Mouse (Mus musculus): ENCODE results near the gene Rplp1. TPM values are rescaled to one million over a fixed set of nuclear protein-coding genes. Genes with fewer than 3 reads are reported as not detected.

Rplp1 gene
- polyA plus RNA-seq, 1 experiment from 2014 or later, result 1,591 TPM

GRCm38 (mm10) chr9:61872246-61872941 lies 41.9 kb downstream of the Rplp1 start:
- Histone ChIP-seq H3K4me3 (replicated peaks) (no peak overlapping the region), H3K9ac (no peak overlapping the region), H3K27me3 (peaks cover 5% of the 10 kb centered on the region; the same call in 1 of the 2 replicates), H3K4me2 (replicated peaks) (no peak overlapping the region), H3K9me3 (replicated peaks) (no peaks in the 10 kb centered on the region), H3K4me1 (peaks cover 37% of the 10 kb centered on the region), H3K27ac (replicated peaks) (no peak overlapping the region), H3K36me3 (no peaks in the 10 kb centered on the region)
- 42% methylated on average over 8 of the region's 8 CpGs for WGBS
- ATAC-seq (ENCODE audit: insufficient number of reproducible peaks, low FRiP score, low TSS enrichment, low read depth), result no peak

GRCm38 (mm10) chr9:61871839-61872238 lies 42.5 kb downstream of the Rplp1 start:
- 64% methylated on average over 6 of the region's 6 CpGs for WGBS
- H3K27me3 ChIP-seq, result peaks cover 6% of the 10 kb centered on the region; the same call in 1 of the 2 replicates
- no peak overlapping the region for H3K9ac ChIP-seq
- no peak for ATAC-seq (ENCODE audit: insufficient number of reproducible peaks, low FRiP score, low TSS enrichment, low read depth)
- H3K36me3 ChIP-seq, result no peaks in the 10 kb centered on the region
- H3K27ac ChIP-seq (replicated peaks), result no peak overlapping the region
- H3K4me2 ChIP-seq (replicated peaks), result no peak overlapping the region
- no peak overlapping the region for H3K4me3 ChIP-seq (replicated peaks)
- no peaks in the 10 kb centered on the region for H3K9me3 ChIP-seq (replicated peaks)
- peaks cover 31% of the 10 kb centered on the region for H3K4me1 ChIP-seq

GRCm38 (mm10) chr9:61867659-61868058 lies 46.7 kb downstream of the Rplp1 start:
- Histone ChIP-seq H3K9ac (no peak overlapping the region), H3K36me3 (no peaks in the 10 kb centered on the region), H3K27me3 (peaks cover 6% of the 10 kb centered on the region; the same call in 1 of the 2 replicates), H3K9me3 (replicated peaks) (no peaks in the 10 kb centered on the region), H3K4me1 (peaks cover 6% of the 10 kb centered on the region), H3K4me3 (replicated peaks) (no peak overlapping the region), H3K27ac (replicated peaks) (no peak overlapping the region), H3K4me2 (replicated peaks) (no peak overlapping the region)
- 70% methylated on average over 11 of the region's 11 CpGs for WGBS
- ATAC-seq (ENCODE audit: insufficient number of reproducible peaks, low FRiP score, low TSS enrichment, low read depth), result no peak

Other genes starting within 250 kb of the Rplp1 start
- 82.9 and 92.3 TPM in 2 replicates for gene Kif23, start 32.2 kb upstream of the Rplp1 start, polyA plus RNA-seq (2015; fragmentation: Nextera tagmentation; extraction: Ambion mirVana)
- gene Paqr5, start 112.3 kb upstream of the Rplp1 start, polyA plus RNA-seq (2015; fragmentation: Nextera tagmentation; extraction: Ambion mirVana), result 16.8 and 18.7 TPM in 2 replicates
- gene Glce, start 208.1 kb upstream of the Rplp1 start, polyA plus RNA-seq (2015; fragmentation: Nextera tagmentation; extraction: Ambion mirVana), result 33.1 and 34.6 TPM in 2 replicates

Data from embryonic facial prominence, embryonic 15.5 days (tissue).